Mouse (Mus musculus): ENCODE data around the gene Il6ra.

GRCm38 (mm10) chr3:89928956-89929355 lies 16.0 kb upstream of the Il6ra start:
- TF ChIP-seq CTCF (IDR thresholded peaks at IDR 0.05; ENCODE audit: low read depth) (no peak), EP300 (IDR thresholded peaks at IDR 0.05; ENCODE audit: low read depth) (no peak)
